Mouse (Mus musculus): ENCODE measurements at regions not wholly inside any gene's neighbourhood (a gene's known extent, or its start where the extent isn't known, plus 50 kb on each side); places are given as distances from the start of the nearest gene placed in this dataset.

DNA sequence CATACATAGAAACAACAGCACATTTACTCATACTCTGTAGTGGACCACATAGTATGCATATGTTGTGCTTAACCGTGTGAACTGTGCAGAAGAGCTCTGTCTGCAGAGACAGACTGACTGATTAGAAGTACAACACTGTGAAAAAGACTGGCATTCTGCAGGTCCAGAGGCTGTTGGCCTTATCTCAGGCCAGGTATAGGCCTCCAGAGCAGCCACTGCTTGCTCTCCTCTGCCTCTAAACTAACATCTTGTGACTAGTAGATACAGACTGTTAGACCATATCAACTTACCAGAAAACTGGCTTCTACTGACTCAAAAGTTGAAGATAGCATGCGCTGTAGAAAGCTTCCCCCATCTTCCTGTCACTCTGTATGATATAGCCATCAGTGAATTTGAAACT is 73.5 kb upstream of the Pde7b start:
- H3K4me1 ChIP-seq (ENCODE audit: insufficient read depth, low read length): no peaks in the 10 kb centered on the region
- no peaks in the 10 kb centered on the region for H3K27me3 ChIP-seq (ENCODE audit: insufficient read depth, low read length)
- H3K9me3 ChIP-seq (ENCODE audit: low read length): no peaks in the 10 kb centered on the region
- no peak overlapping the region for H3K27ac ChIP-seq (ENCODE audit: low read length)
- H3K9ac ChIP-seq (replicated peaks; ENCODE audit: low read length): no peak overlapping the region
- no peak overlapping the region for H3K4me3 ChIP-seq (ENCODE audit: low read length)
- H3K4me2 ChIP-seq (replicated peaks; ENCODE audit: low read depth, low read length): no peak overlapping the region
- ATAC-seq (ENCODE audit: low FRiP score, low TSS enrichment): no peak
- H3K36me3 ChIP-seq (ENCODE audit: insufficient read depth, low read length): no peaks in the 10 kb centered on the region
- 88% methylated on average over 2 of the region's 2 CpGs for WGBS

DNA sequence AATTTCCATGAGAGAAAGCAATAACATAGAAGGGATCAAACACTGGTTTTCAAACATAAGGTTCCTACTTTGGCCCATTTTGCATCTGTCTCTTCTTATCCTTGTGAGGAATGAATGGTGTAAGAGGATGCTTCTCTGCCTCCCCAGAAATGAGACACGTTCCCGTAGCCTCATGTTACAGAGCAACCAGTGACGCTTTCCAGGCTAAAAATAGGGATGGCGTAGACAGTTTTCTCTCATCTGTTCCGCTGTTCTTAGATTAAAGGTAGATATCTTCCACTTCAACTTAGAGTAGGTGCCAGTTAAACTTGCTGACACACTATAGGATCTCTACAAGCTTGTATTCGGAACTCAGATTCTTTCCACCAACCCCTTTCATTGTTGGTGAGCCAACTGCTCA is 69.1 kb upstream of the Pde7b start:
- Histone ChIP-seq H3K9me3 (ENCODE audit: low read length) (no peaks in the 10 kb centered on the region), H3K27ac (ENCODE audit: low read length) (no peak overlapping the region), H3K4me1 (ENCODE audit: insufficient read depth, low read length) (no peaks in the 10 kb centered on the region), H3K27me3 (ENCODE audit: insufficient read depth, low read length) (no peaks in the 10 kb centered on the region), H3K9ac (replicated peaks; ENCODE audit: low read length) (no peak overlapping the region), H3K36me3 (ENCODE audit: insufficient read depth, low read length) (no peaks in the 10 kb centered on the region), H3K4me2 (replicated peaks; ENCODE audit: low read depth, low read length) (no peak overlapping the region), H3K4me3 (ENCODE audit: low read length) (no peak overlapping the region)
- WGBS: 81% methylated on average over 6 of the region's 6 CpGs
- no peak for ATAC-seq (ENCODE audit: low FRiP score, low TSS enrichment)

DNA sequence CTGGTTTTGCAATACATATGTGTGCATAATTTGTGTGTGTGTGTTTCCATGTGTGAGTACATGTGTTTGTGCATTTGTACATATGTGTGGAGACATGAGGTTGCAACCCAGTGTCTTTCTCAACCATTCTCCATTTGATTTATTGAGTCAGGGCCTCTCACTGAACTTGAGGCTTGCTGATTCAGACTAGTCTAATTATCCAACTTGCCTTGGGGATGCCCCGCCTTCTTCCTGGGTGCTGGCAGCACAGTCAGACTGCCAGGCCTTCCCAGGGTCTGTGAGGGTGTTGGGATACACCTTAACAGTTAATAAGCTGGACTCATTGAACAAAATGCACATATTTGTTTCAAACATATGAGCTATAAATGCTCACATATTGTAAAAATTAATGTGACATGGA is 56.1 kb upstream of the Pde7b start:
- ATAC-seq (ENCODE audit: low FRiP score, low TSS enrichment): no peak
- H3K36me3 ChIP-seq (ENCODE audit: insufficient read depth, low read length): no peaks in the 10 kb centered on the region
- 92% methylated on average over 1 of the region's 1 CpGs for WGBS
- no peaks in the 10 kb centered on the region for H3K27me3 ChIP-seq (ENCODE audit: insufficient read depth, low read length)
- no peaks in the 10 kb centered on the region for H3K4me1 ChIP-seq (ENCODE audit: insufficient read depth, low read length)
- H3K4me2 ChIP-seq (replicated peaks; ENCODE audit: low read depth, low read length): no peak overlapping the region
- no peak overlapping the region for H3K9ac ChIP-seq (replicated peaks; ENCODE audit: low read length)
- no peak overlapping the region for H3K27ac ChIP-seq (ENCODE audit: low read length)
- no peak overlapping the region for H3K4me3 ChIP-seq (ENCODE audit: low read length)
- no peaks in the 10 kb centered on the region for H3K9me3 ChIP-seq (ENCODE audit: low read length)

DNA sequence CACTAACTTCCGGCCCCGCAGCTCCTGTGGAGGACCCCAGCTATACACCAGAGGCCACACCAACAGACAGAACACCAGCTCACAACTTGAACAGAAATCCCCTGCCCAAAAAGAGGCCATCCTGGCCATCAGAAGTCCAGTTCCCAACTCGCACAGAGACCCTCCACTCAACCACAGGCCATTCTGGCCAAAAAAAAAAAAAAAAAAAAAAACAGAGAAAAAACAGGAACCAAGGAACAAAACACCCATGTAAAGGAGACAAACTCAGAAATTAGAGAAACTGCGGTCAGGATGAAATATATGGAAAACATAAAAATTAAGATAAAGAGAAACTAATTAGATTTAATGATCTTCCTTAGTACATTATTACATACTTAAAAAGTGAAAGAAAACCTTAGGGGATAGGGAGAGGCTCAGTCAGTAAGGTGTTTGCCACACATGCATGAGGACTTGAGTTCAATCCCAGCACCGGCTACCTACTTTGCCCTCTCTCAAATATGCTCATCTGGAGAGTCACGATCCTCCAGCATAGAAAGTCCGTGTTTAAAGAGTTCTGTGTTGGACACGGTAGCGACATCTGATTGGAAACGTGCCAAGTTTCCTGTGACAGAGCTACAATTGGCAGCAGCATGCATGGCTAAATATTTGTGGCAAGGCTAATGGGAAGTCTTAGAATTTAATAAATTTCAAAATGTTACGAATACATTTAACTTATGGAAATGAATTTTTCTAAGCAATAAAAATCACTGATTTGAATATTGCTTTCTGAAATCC is 51.9 kb upstream of the Pde7b start:
- WGBS: 63% methylated on average over 11 of the region's 11 CpGs
- Histone ChIP-seq H3K27ac (ENCODE audit: low read length) (no peak overlapping the region), H3K27me3 (ENCODE audit: insufficient read depth, low read length) (no peaks in the 10 kb centered on the region), H3K4me2 (replicated peaks; ENCODE audit: low read depth, low read length) (no peak overlapping the region), H3K9ac (replicated peaks; ENCODE audit: low read length) (no peak overlapping the region), H3K4me1 (ENCODE audit: insufficient read depth, low read length) (no peaks in the 10 kb centered on the region), H3K9me3 (ENCODE audit: low read length) (no peaks in the 10 kb centered on the region), H3K36me3 (ENCODE audit: insufficient read depth, low read length) (no peaks in the 10 kb centered on the region), H3K4me3 (ENCODE audit: low read length) (no peak overlapping the region)
- no peak for ATAC-seq (ENCODE audit: low FRiP score, low TSS enrichment)

DNA sequence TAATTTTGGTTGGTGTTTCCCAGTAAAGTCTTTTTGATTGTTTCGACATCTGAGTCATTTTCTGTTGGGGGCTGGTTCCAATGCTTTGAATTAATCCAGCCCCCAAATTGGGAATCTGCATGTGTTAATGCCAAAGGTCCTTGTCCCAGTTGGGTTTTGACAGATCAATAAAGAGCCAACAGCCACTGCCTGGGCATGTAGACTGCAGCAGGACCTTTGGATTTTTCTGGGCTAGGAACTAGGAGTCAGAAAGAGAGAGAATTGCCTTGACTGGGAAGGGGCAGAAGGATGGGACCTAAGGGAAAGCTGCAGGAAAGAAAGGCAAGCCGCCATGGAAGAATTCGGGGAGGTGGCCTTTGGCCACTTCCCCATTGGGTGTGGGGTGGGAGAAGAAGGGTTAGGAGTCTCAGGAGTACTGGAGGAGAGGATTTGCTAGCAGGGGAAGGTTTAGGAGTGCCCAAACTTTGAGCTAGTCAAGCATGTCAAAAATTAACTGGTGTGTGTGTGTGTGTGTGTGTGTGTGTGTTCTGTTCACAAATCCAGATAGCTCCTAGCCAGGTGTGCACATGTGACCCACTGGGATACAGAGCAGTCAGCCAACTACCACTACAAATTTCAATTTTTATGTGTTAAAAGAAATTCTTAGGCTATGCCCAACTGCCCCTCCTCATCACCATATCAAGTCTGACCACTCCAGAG is 51.0 kb upstream of the Pde7b start:
- H3K4me3 ChIP-seq (ENCODE audit: low read length): no peak overlapping the region
- H3K27ac ChIP-seq (ENCODE audit: low read length): no peak overlapping the region
- H3K27me3 ChIP-seq (ENCODE audit: insufficient read depth, low read length): no peaks in the 10 kb centered on the region
- ATAC-seq (ENCODE audit: low FRiP score, low TSS enrichment): no peak
- H3K4me1 ChIP-seq (ENCODE audit: insufficient read depth, low read length): no peaks in the 10 kb centered on the region
- no peaks in the 10 kb centered on the region for H3K9me3 ChIP-seq (ENCODE audit: low read length)
- H3K9ac ChIP-seq (replicated peaks; ENCODE audit: low read length): no peak overlapping the region
- 93% methylated on average over 3 of the region's 3 CpGs for WGBS
- H3K36me3 ChIP-seq (ENCODE audit: insufficient read depth, low read length): no peaks in the 10 kb centered on the region
- H3K4me2 ChIP-seq (replicated peaks; ENCODE audit: low read depth, low read length): no peak overlapping the region
